In genomic region chr2:50493597-50494335, GRCm38 (mm10) we compare ENCODE assay signal across 14 mouse cellular contexts.
A peak's percentile ranks its signal among the peaks of the same experiment; 100 is the strongest.
DNase-seq lines count a peak whose midpoint lies in the region; ATAC-seq lines count a peak whose summit lies in the region.
"Had no signal": no experiment of that assay in that cellular context is flagged by ENCODE, and none has a peak within 500 bp of the region (broad histone marks: within the 10 kb centered on the region; RNA-seq: fewer than 3 reads in every experiment).

No protein-coding gene starts in this region.

- WGBS in embryonic facial prominence, embryonic 14.5 days, result 73% methylated on average over 4 of the region's 4 CpGs
- WGBS in embryonic facial prominence, embryonic 10.5 days, result 88% methylated on average over 4 of the region's 4 CpGs
- 38% methylated on average over 4 of the region's 4 CpGs for WGBS in lung, embryonic 15.5 days
- 64% methylated on average over 4 of the region's 4 CpGs for WGBS in embryonic facial prominence, embryonic 15.5 days

- H3K9ac ChIP-seq in embryonic facial prominence, embryonic 14.5 days (ENCODE audit: low read depth, low read length), result no peak overlapping the region
- no peak overlapping the region for H3K9ac ChIP-seq in lung, embryonic 15.5 days
- no peak overlapping the region for H3K9ac ChIP-seq in embryonic facial prominence, embryonic 15.5 days
- H3K9ac ChIP-seq: heart, embryonic 13.5 days; liver, embryonic 15.5 days had no signal

- H3K27me3 ChIP-seq in embryonic facial prominence, embryonic 14.5 days (replicated peaks; ENCODE audit: control insufficient read depth, insufficient read depth, low read length), result no peaks in the 10 kb centered on the region
- no peaks in the 10 kb centered on the region for H3K27me3 ChIP-seq in embryonic facial prominence, embryonic 10.5 days (replicated peaks; ENCODE audit: low read depth, poor library complexity, severe bottlenecking)
- H3K27me3 ChIP-seq in lung, embryonic 15.5 days, result no peaks in the 10 kb centered on the region
- H3K27me3 ChIP-seq in embryonic facial prominence, embryonic 15.5 days, result no peaks in the 10 kb centered on the region
- H3K27me3 ChIP-seq: heart, embryonic 13.5 days; liver, embryonic 15.5 days had no signal

- H3K9me3 ChIP-seq in embryonic facial prominence, embryonic 14.5 days (ENCODE audit: control insufficient read depth, low read length), result no peaks in the 10 kb centered on the region
- H3K9me3 ChIP-seq in embryonic facial prominence, embryonic 10.5 days, result no peaks in the 10 kb centered on the region
- H3K9me3 ChIP-seq in lung, embryonic 15.5 days, result no peaks in the 10 kb centered on the region
- no peaks in the 10 kb centered on the region for H3K9me3 ChIP-seq in embryonic facial prominence, embryonic 15.5 days (replicated peaks)
- H3K9me3 ChIP-seq: heart, embryonic 13.5 days; liver, embryonic 15.5 days had no signal

- no peak overlapping the region for H3K4me3 ChIP-seq in embryonic facial prominence, embryonic 14.5 days (ENCODE audit: low read depth, low read length)
- H3K4me3 ChIP-seq in embryonic facial prominence, embryonic 10.5 days, result no peak overlapping the region
- no peak overlapping the region for H3K4me3 ChIP-seq in lung, embryonic 15.5 days
- no peak overlapping the region for H3K4me3 ChIP-seq in embryonic facial prominence, embryonic 15.5 days (replicated peaks)
- H3K4me3 ChIP-seq: heart, embryonic 13.5 days; liver, embryonic 15.5 days had no signal

- no peak for ATAC-seq in embryonic facial prominence, embryonic 14.5 days (ENCODE audit: low read depth)
- ATAC-seq in lung, embryonic 15.5 days (ENCODE audit: borderline replicate concordance, extremely low read depth, low FRiP score, low TSS enrichment), result peak; percentile 78
- no peak for ATAC-seq in embryonic facial prominence, embryonic 15.5 days (ENCODE audit: insufficient number of reproducible peaks, low FRiP score, low TSS enrichment, low read depth)
- ATAC-seq: forebrain, embryonic 14.5 days had no signal

- peak; percentile 45 for DNase-seq in embryonic facial prominence, embryonic 14.5 days (ENCODE audit: low spot score)
- DNase-seq in embryonic facial prominence, embryonic 10.5 days (ENCODE audit: low spot score), result no peak
- DNase-seq in lung, postnatal 4 days, result no peak
- peak; percentile 9 to 26 for DNase-seq in thymus, postnatal 10 days (ENCODE audit: low spot score in 2 of 2)
- DNase-seq in cerebellum, adult 8-10 months, result no peak
- no peak for DNase-seq in kidney, adult 9 months
- DNase-seq: cerebellum, adult 18-20 months; kidney, adult 8-10 months; left cerebral cortex, postnatal 4 days had no signal

- no peak overlapping the region for H3K4me2 ChIP-seq in embryonic facial prominence, embryonic 14.5 days (ENCODE audit: low read depth, low read length)
- H3K4me2 ChIP-seq in lung, embryonic 15.5 days, result no peak overlapping the region
- no peak overlapping the region for H3K4me2 ChIP-seq in embryonic facial prominence, embryonic 15.5 days (replicated peaks)
- H3K4me2 ChIP-seq: heart, embryonic 13.5 days; liver, embryonic 15.5 days had no signal

- no peak overlapping the region for H3K27ac ChIP-seq in embryonic facial prominence, embryonic 14.5 days (replicated peaks; ENCODE audit: low read depth, low read length)
- H3K27ac ChIP-seq in embryonic facial prominence, embryonic 10.5 days (replicated peaks), result no peak overlapping the region
- peak overlapping the region; percentile 7; the same call in 1 of the 2 replicates for H3K27ac ChIP-seq in lung, embryonic 15.5 days
- H3K27ac ChIP-seq in embryonic facial prominence, embryonic 15.5 days (replicated peaks), result 0 out of 2 replicates have a peak overlapping the region, but pooled peaks have one; percentile 7
- H3K27ac ChIP-seq: heart, embryonic 13.5 days; liver, embryonic 15.5 days had no signal

- H3K4me1 ChIP-seq in embryonic facial prominence, embryonic 14.5 days (ENCODE audit: control insufficient read depth, insufficient read depth, low read length), result peaks cover 3% of the 10 kb centered on the region; the same call in 1 of the 2 replicates
- no peaks in the 10 kb centered on the region for H3K4me1 ChIP-seq in embryonic facial prominence, embryonic 10.5 days
- peaks cover 15% of the 10 kb centered on the region; the same call in 1 of the 2 replicates for H3K4me1 ChIP-seq in lung, embryonic 15.5 days
- 0 out of 2 replicates have a peak, but pooled peaks cover 3% of the 10 kb centered on the region for H3K4me1 ChIP-seq in embryonic facial prominence, embryonic 15.5 days
- H3K4me1 ChIP-seq: liver, embryonic 15.5 days had no signal

- no peaks in the 10 kb centered on the region for H3K36me3 ChIP-seq in embryonic facial prominence, embryonic 14.5 days (ENCODE audit: control insufficient read depth, insufficient read depth, low read length)
- no peaks in the 10 kb centered on the region for H3K36me3 ChIP-seq in embryonic facial prominence, embryonic 10.5 days (replicated peaks)
- H3K36me3 ChIP-seq in lung, embryonic 15.5 days, result no peaks in the 10 kb centered on the region
- no peaks in the 10 kb centered on the region for H3K36me3 ChIP-seq in embryonic facial prominence, embryonic 15.5 days
- H3K36me3 ChIP-seq: heart, embryonic 13.5 days; liver, embryonic 15.5 days had no signal

Comparison
In these comparisons a context has a peak if more than half of its experiments do, and no peak if none do; other contexts are left out.
1. DNase-seq: peak in embryonic facial prominence, embryonic 14.5 days (single experiment) and thymus, postnatal 10 days (2 of 2); none in embryonic facial prominence, embryonic 10.5 days (single experiment), lung, postnatal 4 days (0 of 2), cerebellum, adult 8-10 months (single experiment) and kidney, adult 9 months (single experiment).
2. H3K27ac ChIP-seq: peak in lung, embryonic 15.5 days (single experiment) and embryonic facial prominence, embryonic 15.5 days (single experiment); none in embryonic facial prominence, embryonic 14.5 days (single experiment) and embryonic facial prominence, embryonic 10.5 days (single experiment).